Mouse (Mus musculus): Measurements from ENCODE around the gene Asns. TPM values are rescaled to one million over a fixed set of nuclear protein-coding genes. Genes with fewer than 3 reads are reported as not detected.

The Asns gene
- polyA plus RNA-seq, 1 experiment from 2014 or later, result 181 TPM

- Histone ChIP-seq H3K4me2 (ENCODE audit: low read depth, low read length) (no peak overlapping the region), H3K9me3 (replicated peaks; ENCODE audit: control insufficient read depth, low read length) (no peaks in the 10 kb centered on the region), H3K4me3 (replicated peaks; ENCODE audit: low read length) (no peak overlapping the region), H3K36me3 (ENCODE audit: control insufficient read depth, insufficient read depth, low read length) (no peaks in the 10 kb centered on the region), H3K9ac (ENCODE audit: low read length) (no peak overlapping the region), H3K4me1 (ENCODE audit: control insufficient read depth, insufficient read depth, low read length) (no peaks in the 10 kb centered on the region), H3K27me3 (ENCODE audit: control insufficient read depth, insufficient read depth, low read length) (no peaks in the 10 kb centered on the region), H3K27ac (ENCODE audit: low read length) (no peak overlapping the region; the same call in 1 of the 2 replicates)
- ATAC-seq (ENCODE audit: insufficient read depth, low FRiP score), result peak; percentile 37; the same call in 1 of the 2 replicates
- WGBS, result 62% methylated on average over 3 of the region's 3 CpGs
Observed at GRCm38 (mm10) chr6:7711837-7712330, 18.8 kb upstream of the Asns start.

GRCm38 (mm10) chr6:7708246-7708645 lies 15.2 kb upstream of the Asns start:
- H3K4me1 ChIP-seq (ENCODE audit: control insufficient read depth, insufficient read depth, low read length), result no peaks in the 10 kb centered on the region
- no peak overlapping the region for H3K27ac ChIP-seq (ENCODE audit: low read length)
- H3K4me3 ChIP-seq (replicated peaks; ENCODE audit: low read length), result no peak overlapping the region
- H3K36me3 ChIP-seq (ENCODE audit: control insufficient read depth, insufficient read depth, low read length), result no peaks in the 10 kb centered on the region
- H3K9ac ChIP-seq (ENCODE audit: low read length), result no peak overlapping the region
- no peaks in the 10 kb centered on the region for H3K9me3 ChIP-seq (replicated peaks; ENCODE audit: control insufficient read depth, low read length)
- no peak for ATAC-seq (ENCODE audit: insufficient read depth, low FRiP score)
- no peak overlapping the region for H3K4me2 ChIP-seq (ENCODE audit: low read depth, low read length)
- WGBS, result 80% methylated on average over 3 of the region's 3 CpGs
- no peaks in the 10 kb centered on the region for H3K27me3 ChIP-seq (ENCODE audit: control insufficient read depth, insufficient read depth, low read length)

GRCm38 (mm10) chr6:7706796-7707195 lies 13.7 kb upstream of the Asns start:
- H3K27ac ChIP-seq (ENCODE audit: low read length), result no peak overlapping the region
- no peak overlapping the region for H3K4me2 ChIP-seq (ENCODE audit: low read depth, low read length)
- no peaks in the 10 kb centered on the region for H3K27me3 ChIP-seq (ENCODE audit: control insufficient read depth, insufficient read depth, low read length)
- 73% methylated on average over 1 of the region's 1 CpGs for WGBS
- no peak overlapping the region for H3K4me3 ChIP-seq (replicated peaks; ENCODE audit: low read length)
- no peaks in the 10 kb centered on the region for H3K4me1 ChIP-seq (ENCODE audit: control insufficient read depth, insufficient read depth, low read length)
- no peaks in the 10 kb centered on the region for H3K36me3 ChIP-seq (ENCODE audit: control insufficient read depth, insufficient read depth, low read length)
- no peak overlapping the region for H3K9ac ChIP-seq (ENCODE audit: low read length)
- no peak for ATAC-seq (ENCODE audit: insufficient read depth, low FRiP score)
- no peaks in the 10 kb centered on the region for H3K9me3 ChIP-seq (replicated peaks; ENCODE audit: control insufficient read depth, low read length)

DNA sequence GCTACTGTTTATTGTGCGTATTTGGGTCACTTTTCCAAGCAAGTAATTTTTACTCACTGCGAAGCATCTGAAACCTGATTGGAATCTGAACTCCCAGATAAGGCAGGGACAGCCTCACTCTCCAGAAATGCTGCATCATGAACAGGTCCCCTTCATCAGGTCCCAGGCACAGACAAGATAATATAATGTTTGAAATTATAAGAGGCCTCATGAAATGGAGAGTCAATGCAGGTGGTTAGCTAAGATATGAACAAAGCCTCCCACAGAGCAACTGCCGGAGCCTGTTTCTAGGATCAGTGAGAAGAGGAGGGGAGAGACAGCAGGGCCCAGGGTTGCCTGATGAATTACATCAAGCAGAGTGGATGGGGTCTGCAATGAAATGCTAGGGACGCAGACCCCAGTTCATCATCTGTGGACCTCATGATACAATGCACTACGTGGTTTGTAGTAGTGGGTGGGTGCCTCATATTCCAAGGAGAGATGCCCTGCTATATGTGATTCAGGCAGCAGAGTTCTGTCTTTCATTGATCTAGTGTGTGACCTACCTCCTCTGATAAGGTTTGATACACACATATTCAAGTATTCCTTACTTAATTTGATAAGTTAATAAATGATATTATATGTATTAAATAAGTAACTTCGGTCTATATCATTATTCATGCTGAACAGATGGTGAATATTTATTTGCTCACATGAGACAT lies 5.1 kb upstream of the Asns start:
- Histone ChIP-seq H3K4me3 (replicated peaks; ENCODE audit: low read length) (no peak overlapping the region), H3K27ac (ENCODE audit: low read length) (no peak overlapping the region), H3K4me2 (ENCODE audit: low read depth, low read length) (no peak overlapping the region), H3K4me1 (ENCODE audit: control insufficient read depth, insufficient read depth, low read length) (no peaks in the 10 kb centered on the region), H3K27me3 (ENCODE audit: control insufficient read depth, insufficient read depth, low read length) (no peaks in the 10 kb centered on the region), H3K36me3 (ENCODE audit: control insufficient read depth, insufficient read depth, low read length) (no peaks in the 10 kb centered on the region), H3K9ac (ENCODE audit: low read length) (no peak overlapping the region), H3K9me3 (replicated peaks; ENCODE audit: control insufficient read depth, low read length) (no peaks in the 10 kb centered on the region)
- no peak for ATAC-seq (ENCODE audit: insufficient read depth, low FRiP score)
- WGBS, result 71% methylated on average over 6 of the region's 6 CpGs

GRCm38 (mm10) chr6:7697077-7697643 lies 4.1 kb upstream of the Asns start:
- no peaks in the 10 kb centered on the region for H3K27me3 ChIP-seq (ENCODE audit: control insufficient read depth, insufficient read depth, low read length)
- no peaks in the 10 kb centered on the region for H3K36me3 ChIP-seq (ENCODE audit: control insufficient read depth, insufficient read depth, low read length)
- WGBS, result 85% methylated on average over 4 of the region's 4 CpGs
- ATAC-seq (ENCODE audit: insufficient read depth, low FRiP score), result no peak
- no peak overlapping the region for H3K9ac ChIP-seq (ENCODE audit: low read length)
- no peak overlapping the region for H3K4me2 ChIP-seq (ENCODE audit: low read depth, low read length)
- H3K4me1 ChIP-seq (ENCODE audit: control insufficient read depth, insufficient read depth, low read length), result no peaks in the 10 kb centered on the region
- no peak overlapping the region for H3K4me3 ChIP-seq (replicated peaks; ENCODE audit: low read length)
- H3K9me3 ChIP-seq (replicated peaks; ENCODE audit: control insufficient read depth, low read length), result no peaks in the 10 kb centered on the region
- H3K27ac ChIP-seq (ENCODE audit: low read length), result no peak overlapping the region

GRCm38 (mm10) chr6:7696641-7697040 lies 3.6 kb upstream of the Asns start:
- Histone ChIP-seq H3K27me3 (ENCODE audit: control insufficient read depth, insufficient read depth, low read length) (no peaks in the 10 kb centered on the region), H3K4me3 (replicated peaks; ENCODE audit: low read length) (no peak overlapping the region), H3K4me2 (ENCODE audit: low read depth, low read length) (no peak overlapping the region), H3K36me3 (ENCODE audit: control insufficient read depth, insufficient read depth, low read length) (no peaks in the 10 kb centered on the region), H3K27ac (ENCODE audit: low read length) (no peak overlapping the region), H3K4me1 (ENCODE audit: control insufficient read depth, insufficient read depth, low read length) (no peaks in the 10 kb centered on the region), H3K9ac (ENCODE audit: low read length) (no peak overlapping the region), H3K9me3 (replicated peaks; ENCODE audit: control insufficient read depth, low read length) (no peaks in the 10 kb centered on the region)
- WGBS, result 70% methylated on average over 3 of the region's 3 CpGs
- ATAC-seq (ENCODE audit: insufficient read depth, low FRiP score), result no peak

DNA sequence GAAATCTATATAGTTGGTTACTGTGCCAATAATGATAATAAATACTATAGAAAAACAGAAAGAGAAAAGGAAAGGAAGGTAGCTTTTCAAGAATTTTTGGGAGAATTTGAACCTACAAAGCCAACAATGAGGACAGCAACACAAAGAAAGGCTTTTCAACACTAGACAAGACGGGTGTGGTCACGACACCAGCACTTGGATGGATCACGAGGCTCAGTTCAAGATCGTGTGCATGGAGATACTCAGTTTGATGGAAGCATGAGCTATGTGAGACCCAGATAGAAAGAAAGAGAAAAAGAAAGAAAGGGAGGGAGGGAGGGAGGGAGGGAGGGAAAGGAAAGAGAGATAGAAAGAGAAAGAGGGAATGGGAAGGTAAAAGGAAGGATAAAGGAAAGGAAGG lies 2.8 kb upstream of the Asns start:
- Histone ChIP-seq H3K4me1 (ENCODE audit: control insufficient read depth, insufficient read depth, low read length) (no peaks in the 10 kb centered on the region), H3K9me3 (replicated peaks; ENCODE audit: control insufficient read depth, low read length) (no peaks in the 10 kb centered on the region), H3K9ac (ENCODE audit: low read length) (no peak overlapping the region), H3K27me3 (ENCODE audit: control insufficient read depth, insufficient read depth, low read length) (no peaks in the 10 kb centered on the region), H3K27ac (ENCODE audit: low read length) (no peak overlapping the region), H3K4me3 (replicated peaks; ENCODE audit: low read length) (no peak overlapping the region), H3K4me2 (ENCODE audit: low read depth, low read length) (no peak overlapping the region), H3K36me3 (ENCODE audit: control insufficient read depth, insufficient read depth, low read length) (no peaks in the 10 kb centered on the region)
- 76% methylated on average over 4 of the region's 4 CpGs for WGBS
- no peak for ATAC-seq (ENCODE audit: insufficient read depth, low FRiP score)

- 0 out of 2 replicates have a peak overlapping the region, but pooled peaks have one; percentile 77 for H3K4me2 ChIP-seq (ENCODE audit: low read depth, low read length)
- no peak overlapping the region for H3K9ac ChIP-seq (ENCODE audit: low read length)
- ATAC-seq (ENCODE audit: insufficient read depth, low FRiP score), result no peak
- H3K27me3 ChIP-seq (ENCODE audit: control insufficient read depth, insufficient read depth, low read length), result no peaks in the 10 kb centered on the region
- 67% methylated on average over 5 of the region's 5 CpGs for WGBS
- H3K27ac ChIP-seq (ENCODE audit: low read length), result no peak overlapping the region
- H3K4me3 ChIP-seq (replicated peaks; ENCODE audit: low read length), result 0 out of 2 replicates have a peak overlapping the region, but pooled peaks have one; percentile 70
- no peaks in the 10 kb centered on the region for H3K9me3 ChIP-seq (replicated peaks; ENCODE audit: control insufficient read depth, low read length)
- H3K4me1 ChIP-seq (ENCODE audit: control insufficient read depth, insufficient read depth, low read length), result no peaks in the 10 kb centered on the region
- H3K36me3 ChIP-seq (ENCODE audit: control insufficient read depth, insufficient read depth, low read length), result 0 out of 2 replicates have a peak, but pooled peaks cover 3% of the 10 kb centered on the region
Observed at GRCm38 (mm10) chr6:7693666-7694065, 612 bp upstream of the Asns start.

GRCm38 (mm10) chr6:7692451-7692850 lies 603 bp downstream of the Asns start:
- Histone ChIP-seq H3K27ac (ENCODE audit: low read length) (peak overlapping the region; percentile 69), H3K4me2 (ENCODE audit: low read depth, low read length) (peak overlapping the region; percentile 77), H3K4me1 (ENCODE audit: control insufficient read depth, insufficient read depth, low read length) (no peaks in the 10 kb centered on the region), H3K9me3 (replicated peaks; ENCODE audit: control insufficient read depth, low read length) (no peaks in the 10 kb centered on the region), H3K4me3 (replicated peaks; ENCODE audit: low read length) (peak overlapping the region; percentile 70), H3K9ac (ENCODE audit: low read length) (peak overlapping the region; percentile 75), H3K36me3 (ENCODE audit: control insufficient read depth, insufficient read depth, low read length) (0 out of 2 replicates have a peak, but pooled peaks cover 3% of the 10 kb centered on the region), H3K27me3 (ENCODE audit: control insufficient read depth, insufficient read depth, low read length) (no peaks in the 10 kb centered on the region)
- under 1% methylated on average over 12 of the region's 12 CpGs for WGBS
- peak; percentile 27 for ATAC-seq (ENCODE audit: insufficient read depth, low FRiP score)

Data from stomach, embryonic 16.5 days (tissue).